Mouse (Mus musculus): ENCODE measurements around the gene Hsd17b2.
"Not testable (repeated sequence)": the region's sequence is repeated elsewhere in the genome, so short reads cannot be mapped to it uniquely, and the experiment has no call there.

Gene Hsd17b2

DNA sequence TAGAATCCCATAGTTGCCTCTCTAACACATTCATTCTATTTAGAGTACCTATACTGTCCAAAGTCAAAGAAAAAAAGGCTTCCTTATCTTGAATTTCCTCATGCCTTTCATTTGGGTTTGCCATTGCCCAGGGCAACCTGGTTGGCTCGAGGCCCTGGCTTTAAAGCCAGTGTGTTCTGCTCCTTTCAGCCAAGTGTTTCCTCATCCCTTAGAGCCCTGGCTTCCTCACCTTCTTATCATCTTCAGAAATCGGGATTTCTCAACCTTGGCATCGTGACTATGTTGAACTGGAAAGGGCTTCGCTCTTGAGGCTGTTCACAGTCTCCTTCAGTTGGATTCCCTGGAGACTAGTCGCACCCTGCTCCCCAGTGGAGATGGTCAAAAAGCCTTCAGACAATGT, 12.9 kb downstream of the Hsd17b2 start:
- no peak for DNase-seq (ENCODE audit: extremely low spot score)

DNA sequence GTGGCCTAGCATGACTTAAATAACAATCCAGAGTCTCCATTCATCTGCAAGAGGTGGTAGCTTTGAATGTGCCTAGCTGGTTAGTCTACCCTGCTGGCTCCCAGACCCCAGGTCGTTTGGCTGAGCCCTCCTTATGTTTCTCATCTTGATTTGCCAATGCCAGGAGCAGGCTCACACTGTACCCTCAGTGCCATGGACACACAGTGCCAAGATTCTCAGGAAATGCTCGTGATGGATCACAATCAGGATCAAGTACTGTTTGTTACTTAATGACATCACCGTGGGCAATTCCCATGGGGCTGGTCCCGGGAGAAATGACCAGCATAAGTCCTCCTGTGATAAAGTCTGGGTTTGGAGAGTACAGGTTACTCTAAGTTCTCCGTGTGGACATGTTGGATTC, 14.2 kb downstream of the Hsd17b2 start:
- no peak for DNase-seq (ENCODE audit: extremely low spot score)

DNA sequence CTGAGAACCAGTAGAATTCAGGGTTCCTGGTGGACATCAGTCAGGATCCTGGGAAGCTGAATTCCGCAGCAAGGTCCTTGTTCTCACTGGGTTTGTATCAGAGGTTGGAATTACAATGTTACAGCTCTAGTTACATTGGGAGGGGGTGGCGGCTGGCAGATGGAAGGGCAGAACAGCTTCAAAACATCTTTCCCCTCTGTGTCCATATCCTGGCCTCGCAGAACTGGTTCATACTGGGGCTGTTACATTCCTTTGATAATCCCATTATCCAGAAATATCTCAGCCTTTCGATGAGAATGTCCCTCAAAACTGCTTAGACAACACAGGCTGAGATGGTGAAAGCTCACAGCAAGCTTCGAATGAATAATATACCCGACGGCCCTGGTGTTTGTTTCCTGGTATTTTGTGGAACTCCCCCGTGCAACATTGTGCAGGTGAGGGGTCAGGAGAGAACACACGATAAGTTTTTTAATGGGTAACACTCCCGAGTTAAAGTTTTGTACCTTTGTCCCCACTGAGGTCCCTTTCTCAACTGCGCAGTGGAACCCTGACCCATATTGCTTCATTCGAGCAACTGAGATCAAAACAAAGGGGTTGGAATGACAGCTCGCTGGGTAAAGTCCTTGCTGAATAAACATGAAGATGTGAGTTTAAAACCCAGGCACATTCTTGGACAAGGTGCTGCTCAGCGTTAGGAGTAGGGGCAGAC, 16.6 kb downstream of the Hsd17b2 start:
- DNase-seq (ENCODE audit: extremely low spot score) = no peak

DNA sequence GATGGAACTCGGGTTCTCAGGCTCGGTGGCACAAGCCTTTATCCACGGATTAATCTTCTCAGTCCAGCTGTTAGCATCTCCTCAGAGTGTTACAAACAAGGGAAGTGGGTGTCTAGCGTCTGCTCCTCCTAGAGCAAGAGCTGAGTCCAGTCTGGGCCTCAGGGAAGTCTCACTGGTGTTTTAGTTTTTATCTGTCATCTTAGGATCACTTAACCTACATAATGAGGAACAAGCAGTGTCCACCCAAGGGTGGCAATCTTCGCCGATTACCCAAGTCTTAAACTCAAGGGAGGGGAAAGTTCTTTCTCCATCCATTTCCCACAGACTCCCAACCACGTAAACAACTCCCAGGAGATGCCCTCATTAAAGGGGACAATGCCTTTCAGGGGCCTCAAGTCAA, 24.8 kb downstream of the Hsd17b2 start:
- no peak for DNase-seq (ENCODE audit: extremely low spot score)

DNA sequence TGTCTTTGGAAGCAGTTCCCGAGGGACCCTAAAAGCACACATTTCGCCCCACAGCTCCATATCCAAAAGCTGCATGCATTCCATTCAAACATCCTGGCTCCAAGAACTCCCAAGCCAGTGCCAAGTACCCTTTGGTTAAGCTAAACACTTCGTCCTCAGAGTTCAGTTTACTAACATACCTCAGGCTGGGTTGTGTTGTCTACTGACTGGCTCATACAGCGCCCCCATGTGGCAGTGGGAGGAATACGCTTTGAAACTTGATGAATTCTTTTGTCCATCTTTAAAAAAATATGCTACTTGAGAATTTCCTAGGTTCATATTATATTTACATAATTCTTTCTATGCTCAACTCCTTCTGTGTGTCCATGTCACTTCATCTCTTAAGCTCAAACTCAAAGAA, 25.9 kb downstream of the Hsd17b2 start:
- DNase-seq (ENCODE audit: extremely low spot score) = no peak

DNA sequence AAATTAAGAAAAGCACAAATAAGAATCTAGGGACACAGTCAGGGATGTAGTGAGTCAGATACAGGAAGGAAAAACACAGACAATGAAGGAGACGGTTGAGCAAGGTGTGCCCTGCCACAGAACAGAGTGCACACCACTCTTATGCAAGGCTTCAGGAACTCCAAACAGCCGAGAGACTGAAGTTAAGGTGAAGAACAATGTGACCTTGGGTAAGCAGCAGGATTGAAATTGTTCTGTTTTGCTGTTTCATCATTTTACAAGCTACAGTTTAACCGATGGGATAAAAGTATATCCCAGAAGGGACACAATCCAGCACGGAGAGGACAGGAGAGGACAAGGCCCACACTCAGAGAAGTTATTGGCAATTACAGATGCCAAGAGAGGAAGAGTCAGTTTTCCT, 26.5 kb downstream of the Hsd17b2 start:
- DNase-seq (ENCODE audit: extremely low spot score) = no peak

DNA sequence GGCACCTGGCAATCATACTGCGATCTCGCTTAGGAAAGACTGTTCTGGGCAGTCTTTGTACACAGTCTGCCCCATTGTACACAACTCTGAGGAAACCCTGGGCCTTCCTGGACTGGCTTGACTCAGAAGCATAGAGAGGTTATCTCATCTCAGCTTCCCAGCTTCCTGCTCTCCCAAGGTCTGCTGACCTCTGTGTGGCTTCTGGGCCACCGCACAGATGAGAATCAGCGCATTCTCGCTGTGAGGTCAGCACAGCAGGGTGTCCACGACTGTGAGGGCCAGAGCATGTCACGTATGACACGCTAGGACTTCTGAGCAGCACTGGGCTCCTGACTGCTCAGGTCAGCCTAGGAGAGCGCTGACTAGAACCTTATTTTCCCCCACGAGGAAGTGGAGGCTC, 29.3 kb downstream of the Hsd17b2 start:
- DNase-seq (ENCODE audit: extremely low spot score) = peak; percentile 12

DNA sequence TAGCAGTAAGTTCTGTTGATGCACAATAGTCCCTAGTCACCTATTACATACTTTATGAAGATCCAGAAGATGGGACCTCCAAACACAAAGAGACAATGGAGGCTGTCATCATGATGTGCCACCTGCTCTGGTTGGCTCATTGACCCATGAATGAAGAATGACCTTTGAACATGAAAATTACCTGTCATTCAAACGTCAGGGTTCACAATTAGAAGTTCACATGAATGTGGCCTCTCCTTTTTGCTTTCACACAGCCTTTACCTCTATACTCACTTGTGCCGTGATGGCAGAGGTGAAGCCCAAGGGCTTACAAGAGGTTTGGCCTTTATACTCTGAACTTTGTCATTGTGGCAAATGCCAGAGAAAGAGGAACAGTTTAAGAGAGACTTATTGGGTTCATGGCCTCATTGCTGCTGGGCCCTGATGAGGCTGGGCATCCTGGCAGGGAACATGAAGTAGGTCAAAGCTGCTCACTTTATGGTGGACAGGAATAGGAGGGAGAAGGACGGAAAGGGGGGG, 35.0 kb downstream of the Hsd17b2 start:
- DNase-seq (ENCODE audit: extremely low spot score) = no peak

DNA sequence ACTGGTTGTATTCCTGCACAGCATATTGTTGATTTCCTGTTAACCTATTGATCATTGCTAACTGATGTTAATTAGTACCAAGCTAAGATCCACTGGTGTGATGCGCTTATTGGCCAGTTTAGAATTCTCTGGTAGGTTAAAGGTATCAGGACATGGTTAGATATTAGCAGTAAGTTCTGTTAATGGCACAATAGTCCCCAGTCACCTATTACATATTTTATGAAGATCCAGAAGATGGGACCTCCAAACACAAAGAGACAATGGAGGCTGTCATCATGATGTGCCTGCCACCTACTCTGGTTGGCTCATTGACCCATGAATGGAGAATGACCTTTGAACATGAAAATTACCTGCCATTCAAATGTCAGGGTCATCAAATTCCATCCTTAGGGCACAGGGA, 36.5 kb downstream of the Hsd17b2 start:
- DNase-seq (ENCODE audit: extremely low spot score) = not testable (repeated sequence)

DNA sequence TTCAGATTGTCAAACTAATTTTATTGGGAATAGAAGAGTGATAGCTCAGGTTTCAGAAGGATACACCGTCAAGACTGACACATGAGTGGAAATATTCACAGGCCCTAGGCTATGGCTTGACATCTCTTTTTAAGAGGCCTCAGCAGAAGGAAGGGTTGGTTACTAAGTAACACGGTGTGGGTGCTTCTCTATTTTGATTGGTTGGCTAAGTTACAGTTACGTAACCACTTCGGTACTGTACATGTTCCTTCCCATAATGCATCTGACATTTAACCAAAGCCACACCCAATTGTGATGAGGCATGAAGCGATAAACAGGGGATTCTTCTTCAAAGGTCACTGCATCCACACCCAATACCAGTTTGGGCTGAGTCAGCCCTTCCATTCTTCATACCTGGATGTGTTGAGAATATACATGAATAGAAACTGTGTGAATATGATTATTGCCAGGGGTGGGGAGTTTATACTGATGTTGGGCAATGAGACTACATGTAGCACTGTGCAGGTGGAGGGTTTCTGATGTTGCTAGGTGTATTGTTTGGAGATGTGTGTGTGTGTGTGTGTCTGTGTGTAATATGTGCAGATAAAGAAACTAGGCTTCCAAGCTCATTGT, 38.8 kb downstream of the Hsd17b2 start:
- no peak for DNase-seq (ENCODE audit: extremely low spot score)

DNA sequence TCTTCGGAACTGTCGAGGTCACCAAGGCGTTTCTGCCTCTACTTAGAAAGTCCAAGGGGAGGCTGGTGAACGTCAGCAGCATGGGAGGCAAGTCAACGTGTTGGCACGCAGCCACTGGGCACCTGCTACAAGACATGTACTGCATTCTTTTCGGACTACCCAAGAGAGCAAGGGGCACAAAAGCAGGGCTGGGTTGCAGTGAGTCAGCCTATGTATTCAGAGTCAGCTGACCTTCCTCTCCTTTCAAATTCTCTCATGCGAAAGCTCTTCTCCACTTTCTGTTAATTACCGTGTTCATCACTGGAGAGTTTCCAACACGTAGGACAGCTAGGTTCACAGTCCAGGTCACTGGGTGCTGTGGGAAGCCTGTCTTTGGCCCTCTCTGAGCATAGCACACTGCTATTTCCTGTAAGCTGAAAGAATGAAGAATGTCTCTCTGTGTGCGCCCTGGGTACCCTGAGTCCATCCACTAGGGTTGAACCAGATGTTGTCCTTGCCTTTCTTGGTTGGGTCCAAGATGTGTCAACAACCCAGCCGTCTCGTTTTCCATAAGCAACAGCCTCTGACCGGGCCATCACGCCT, 40.8 kb downstream of the Hsd17b2 start:
- DNase-seq (ENCODE audit: extremely low spot score) = no peak

DNA sequence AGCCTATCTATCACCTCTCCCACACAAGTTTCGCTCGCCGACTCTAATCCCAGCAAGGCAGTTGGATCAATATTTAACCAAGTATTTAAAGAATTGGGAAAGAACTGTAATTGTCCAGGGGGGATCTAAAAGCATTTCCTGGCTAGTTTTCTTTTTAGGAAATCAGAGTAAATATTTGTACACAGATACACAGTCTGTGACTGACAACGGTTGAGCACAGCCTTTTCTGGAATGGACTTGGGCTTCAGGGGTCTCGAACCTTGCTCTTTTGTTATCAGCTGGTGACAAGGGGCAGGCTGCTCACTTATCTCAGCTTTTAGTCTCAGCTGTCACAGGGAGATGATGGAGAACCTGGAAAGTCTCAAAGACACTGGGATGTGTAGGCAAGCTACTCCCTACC, 44.9 kb downstream of the Hsd17b2 start:
- DNase-seq (ENCODE audit: extremely low spot score) = no peak

DNA sequence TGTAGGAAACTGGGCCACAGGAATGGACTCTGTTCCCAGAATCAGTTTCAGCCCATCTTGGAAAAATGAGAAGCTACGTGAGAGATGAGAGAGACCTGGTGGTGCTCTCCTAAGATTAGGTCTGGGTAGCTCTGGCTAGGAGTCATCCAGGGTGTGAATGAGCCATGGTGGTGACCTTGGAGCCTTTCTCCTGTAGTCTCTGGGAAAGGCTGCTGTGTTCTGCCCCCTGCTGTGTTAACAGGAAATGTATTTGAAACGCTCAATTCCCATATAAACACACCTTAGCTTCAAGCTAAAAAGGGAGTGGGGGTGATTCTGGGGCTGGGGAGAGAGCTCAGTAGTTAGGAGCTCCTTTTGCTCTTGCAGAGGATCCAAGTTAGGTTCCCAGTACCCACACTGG, 45.7 kb downstream of the Hsd17b2 start:
- no peak for DNase-seq (ENCODE audit: extremely low spot score)

DNA sequence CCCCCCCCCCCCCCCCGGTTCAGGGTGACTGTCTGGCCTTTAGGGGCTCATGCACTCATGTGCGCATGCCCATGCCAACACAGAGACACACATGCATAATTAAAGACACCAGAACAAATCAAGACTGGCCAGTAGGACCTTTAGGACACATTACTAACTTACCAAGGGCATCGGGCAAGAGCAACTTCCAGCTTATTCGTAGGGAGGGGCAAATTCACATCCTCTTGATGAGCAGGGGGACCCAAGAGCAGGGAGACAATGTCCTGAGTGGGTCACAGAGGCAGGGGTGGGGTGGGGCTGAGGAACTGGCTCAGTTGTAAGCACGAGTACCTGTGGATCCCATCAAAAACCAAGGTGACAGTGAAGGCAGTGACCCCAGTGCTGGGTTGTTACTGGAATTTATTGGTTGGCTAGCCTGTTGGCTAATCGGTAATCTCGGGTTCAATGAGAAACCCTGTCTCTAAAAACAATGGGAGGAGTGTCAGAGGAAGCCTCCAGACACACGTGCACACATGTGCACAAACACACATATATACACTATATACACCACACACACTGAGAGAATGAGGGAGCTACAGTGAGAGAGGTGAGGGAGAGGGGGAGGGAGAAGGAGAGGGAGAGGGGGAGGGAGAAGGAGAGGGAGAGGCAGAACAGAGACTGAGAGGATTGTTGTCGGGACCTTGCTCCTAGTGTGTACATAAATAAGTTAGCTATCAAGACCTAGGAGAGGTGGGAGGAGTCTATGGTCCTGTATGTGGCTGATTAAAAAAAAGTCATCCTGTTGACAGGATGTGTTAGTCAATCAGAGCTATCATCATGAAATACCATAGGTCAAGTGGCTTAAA, 46.4 kb downstream of the Hsd17b2 start:
- DNase-seq (ENCODE audit: extremely low spot score) = no peak

DNA sequence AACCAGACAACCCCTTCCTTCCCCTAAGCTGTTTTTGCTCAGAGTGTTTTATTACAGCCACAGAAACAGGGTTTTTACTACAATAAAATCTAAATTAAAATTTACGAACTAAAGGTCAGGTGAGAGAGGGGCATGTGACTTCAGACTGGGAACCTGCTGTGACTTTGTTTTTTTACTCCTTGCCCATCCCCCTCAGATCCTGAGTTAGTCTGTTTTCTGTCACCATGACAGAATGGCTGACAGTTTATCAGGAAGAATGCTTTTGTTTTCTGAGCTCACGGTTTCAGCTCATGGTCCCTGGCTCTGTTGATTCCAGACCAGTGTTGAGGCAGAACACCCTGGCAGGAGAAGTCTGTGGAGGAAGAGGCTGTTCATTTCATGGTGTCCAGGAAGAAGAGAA, 47.7 kb downstream of the Hsd17b2 start:
- DNase-seq (ENCODE audit: extremely low spot score) = no peak

DNA sequence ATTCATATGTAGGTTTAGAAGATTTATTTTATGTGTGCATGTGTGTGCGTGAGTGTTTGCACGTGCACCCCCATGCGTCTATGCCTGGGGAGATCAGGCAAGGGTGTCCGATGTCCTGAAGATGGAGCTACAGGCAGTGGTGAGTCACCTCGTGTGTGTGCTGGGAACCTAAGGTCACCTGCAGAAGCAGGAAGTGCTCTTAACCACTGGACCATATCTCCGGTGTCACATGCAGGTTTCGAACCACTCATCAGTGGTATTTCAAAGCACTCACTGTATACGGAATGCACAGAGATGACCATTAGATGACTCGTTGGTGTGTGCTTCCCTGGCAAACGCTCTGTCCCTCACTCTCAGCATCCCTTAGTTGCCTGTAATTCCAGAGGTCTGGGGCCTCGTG, 56.2 kb downstream of the Hsd17b2 start:
- no peak for DNase-seq (ENCODE audit: extremely low spot score)

DNA sequence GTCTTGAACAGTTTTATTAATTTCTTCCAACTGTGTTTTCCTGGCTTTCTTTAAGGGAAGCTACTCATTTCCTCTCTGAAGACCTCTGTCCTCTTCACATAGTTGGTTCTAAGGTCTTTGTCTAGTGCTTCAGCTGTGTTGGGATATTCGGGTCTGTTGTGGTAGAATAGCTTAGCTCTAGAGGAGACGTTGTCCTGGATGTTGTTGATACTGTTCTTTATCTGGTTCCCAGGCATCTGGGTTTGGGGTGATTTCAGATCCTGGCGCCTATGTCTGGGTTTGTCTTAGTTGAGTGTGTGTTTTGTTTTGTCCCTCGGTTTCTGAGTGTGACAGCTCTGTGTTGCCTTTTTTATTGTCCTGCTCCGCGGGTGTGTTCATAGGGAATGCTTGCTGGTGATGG, 61.1 kb downstream of the Hsd17b2 start:
- no peak for DNase-seq (ENCODE audit: extremely low spot score)

DNA sequence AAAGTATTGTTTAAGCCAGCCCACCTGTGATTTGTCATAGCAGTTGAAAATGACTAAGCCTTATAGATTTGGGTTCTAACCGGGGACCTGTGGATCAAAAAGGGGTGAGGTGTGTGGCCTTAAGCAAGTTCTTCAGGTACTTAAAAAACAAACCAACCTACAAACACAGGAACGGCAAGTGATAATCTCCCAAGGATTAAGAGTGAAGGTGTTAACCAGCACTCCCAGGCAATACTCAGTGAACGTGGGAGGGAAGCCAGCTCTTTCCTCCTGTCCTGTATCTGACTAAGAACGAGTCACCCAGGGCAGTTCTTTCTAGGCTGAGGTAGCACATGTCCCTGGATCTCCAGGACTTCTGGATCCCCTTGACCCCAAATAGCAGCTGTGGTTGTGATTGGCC, 62.9 kb downstream of the Hsd17b2 start:
- no peak for DNase-seq (ENCODE audit: extremely low spot score)

DNA sequence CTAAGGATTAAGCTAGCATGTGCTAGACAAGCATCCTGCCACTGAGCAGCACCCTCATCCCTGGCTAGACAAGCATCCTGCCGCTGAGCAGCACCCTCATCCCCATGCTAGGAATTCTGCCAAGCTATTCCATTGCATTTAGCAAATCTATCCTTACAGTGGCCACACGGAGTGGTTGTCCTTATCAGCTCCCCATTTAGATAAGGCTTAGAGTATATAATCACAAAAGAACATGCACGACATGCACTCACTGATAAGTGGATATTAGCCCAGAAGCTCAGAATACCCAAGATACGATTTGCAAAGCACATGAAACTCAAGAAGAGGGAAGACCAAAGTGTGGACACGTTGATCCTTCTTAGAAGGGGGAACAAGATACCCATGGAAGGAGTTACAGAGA, 64.2 kb downstream of the Hsd17b2 start:
- no peak for DNase-seq (ENCODE audit: extremely low spot score)

DNA sequence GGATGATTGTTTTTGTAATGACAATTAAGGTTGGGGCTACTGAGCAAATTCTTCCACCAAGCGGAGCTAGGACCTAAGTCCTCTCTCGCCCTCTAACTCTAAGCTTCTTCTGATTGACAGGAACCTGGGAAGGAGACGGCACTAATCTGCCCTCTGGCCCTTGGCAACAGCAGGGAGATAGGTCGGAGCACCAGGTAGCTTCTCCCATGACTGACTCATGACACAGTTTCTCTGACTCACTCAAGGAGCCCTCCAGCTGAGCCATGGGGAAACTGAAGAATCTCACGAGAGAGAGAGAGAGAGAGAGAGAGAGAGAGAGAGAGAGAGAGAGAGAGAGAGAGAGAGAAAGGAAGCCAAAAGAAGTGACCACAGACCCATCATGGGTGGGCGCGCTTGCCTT, 67.3 kb downstream of the Hsd17b2 start:
- no peak for DNase-seq (ENCODE audit: extremely low spot score)

DNA sequence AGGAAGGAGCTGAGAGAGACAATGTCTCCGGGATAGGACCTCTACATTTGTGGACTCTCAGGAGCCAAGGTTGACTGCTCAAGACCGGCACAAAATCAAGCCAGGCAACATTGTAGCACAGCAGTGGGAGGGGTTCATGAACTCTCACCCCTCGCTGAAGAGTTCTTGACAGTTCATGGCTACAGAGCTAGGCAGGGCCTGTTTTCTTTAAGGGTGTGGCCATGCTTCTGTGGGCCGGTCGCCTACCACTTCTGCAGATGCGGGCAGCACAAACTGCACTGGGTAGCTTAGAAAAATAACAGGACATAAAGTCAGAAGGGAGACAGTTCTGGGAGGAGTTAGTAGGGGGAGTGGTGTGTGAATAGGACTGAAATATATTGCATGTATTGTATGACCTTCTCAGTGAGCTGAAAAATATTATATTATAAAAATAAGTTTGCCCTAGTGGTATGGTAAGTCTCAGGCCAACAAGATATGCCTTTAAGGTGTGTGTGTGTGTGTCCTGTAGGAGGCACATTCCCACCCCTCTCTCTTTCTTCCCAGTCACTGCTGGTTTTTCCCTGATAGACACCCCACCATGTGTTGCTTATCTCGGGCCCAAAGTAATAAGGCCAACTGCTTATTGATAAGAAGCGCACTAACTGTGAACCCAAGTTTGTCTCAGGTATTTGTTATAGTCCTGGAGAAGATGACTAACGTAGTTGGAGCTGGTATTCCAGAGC, 69.6 kb downstream of the Hsd17b2 start:
- no peak for DNase-seq (ENCODE audit: extremely low spot score)

DNA sequence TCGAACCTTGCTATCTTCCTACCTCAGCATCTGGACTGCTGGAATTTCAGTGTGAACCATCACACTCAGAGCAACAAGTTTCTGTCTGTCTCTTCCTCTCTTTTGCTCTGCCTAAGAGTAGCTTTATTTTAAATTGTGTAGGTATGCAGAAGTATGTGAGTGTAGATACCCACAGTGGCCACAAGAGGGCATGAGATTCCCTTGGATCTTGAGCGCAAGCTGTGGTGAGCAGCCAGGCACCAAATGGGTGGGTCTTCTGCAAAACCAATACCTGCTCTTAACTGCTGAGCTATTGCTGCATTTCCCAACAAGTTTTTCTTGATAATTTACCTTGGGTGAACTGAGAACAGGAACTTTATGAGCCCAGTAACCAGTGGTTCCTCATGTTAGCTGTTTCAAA, 70.4 kb downstream of the Hsd17b2 start:
- DNase-seq (ENCODE audit: extremely low spot score) = peak; percentile 35
